Mouse (Mus musculus): ENCODE results near the gene Gas2l1. TPM values are rescaled to one million over a fixed set of nuclear protein-coding genes. Genes with fewer than 3 reads are reported as not detected.

The Gas2l1 gene
- 23.0 and 24.8 TPM in 2 replicates for polyA plus RNA-seq (2014; fragmentation: Nextera tagmentation; extraction: Ambion mirVana)

- WGBS, result under 1% methylated on average over 29 of the region's 50 CpGs
- Histone ChIP-seq H3K36me3 (ENCODE audit: control insufficient read depth, insufficient read depth, low read length) (peaks cover 13% of the 10 kb centered on the region), H3K4me3 (ENCODE audit: low read depth, low read length) (peak within 1 kb of the TSS; percentile 48), H3K4me2 (replicated peaks; ENCODE audit: low read depth, low read length) (peak within 1 kb of the TSS; percentile 57), H3K9me3 (ENCODE audit: control insufficient read depth, low read length) (no peaks in the 10 kb centered on the region), H3K27ac (ENCODE audit: low read depth, low read length) (no peak within 1 kb of the TSS), H3K4me1 (replicated peaks; ENCODE audit: control insufficient read depth, insufficient read depth, low read length) (peaks cover 19% of the 10 kb centered on the region), H3K27me3 (ENCODE audit: control insufficient read depth, insufficient read depth, low read length) (peaks cover 40% of the 10 kb centered on the region), H3K9ac (ENCODE audit: low read depth, low read length) (peak within 1 kb of the TSS; percentile 59)
- peak; percentile 82 for ATAC-seq (ENCODE audit: low FRiP score)
- peak; percentile 93 for DNase-seq (ENCODE audit: low spot score)
Measured at GRCm38 (mm10) chr11:5065056-5065821, at the start of gene Gas2l1. Gene Gas2l1 (minus strand): TSS chr11:5065327.

GRCm38 (mm10) chr11:5113645-5114044 is 48.5 kb upstream of the Gas2l1 start:
- 85% methylated on average over 7 of the region's 7 CpGs for WGBS
- no peak for DNase-seq (ENCODE audit: low spot score)
- no peak for ATAC-seq (ENCODE audit: low FRiP score)

GRCm38 (mm10) chr11:5109441-5109840 is 44.3 kb upstream of the Gas2l1 start:
- Histone ChIP-seq H3K4me1 (replicated peaks; ENCODE audit: control insufficient read depth, insufficient read depth, low read length) (no peaks in the 10 kb centered on the region), H3K27me3 (ENCODE audit: control insufficient read depth, insufficient read depth, low read length) (no peaks in the 10 kb centered on the region), H3K4me2 (replicated peaks; ENCODE audit: low read depth, low read length) (no peak overlapping the region), H3K9me3 (ENCODE audit: control insufficient read depth, low read length) (no peaks in the 10 kb centered on the region), H3K9ac (ENCODE audit: low read depth, low read length) (no peak overlapping the region), H3K4me3 (ENCODE audit: low read depth, low read length) (no peak overlapping the region), H3K27ac (ENCODE audit: low read depth, low read length) (no peak overlapping the region), H3K36me3 (ENCODE audit: control insufficient read depth, insufficient read depth, low read length) (no peaks in the 10 kb centered on the region)
- ATAC-seq (ENCODE audit: low FRiP score) (no peak), DNase-seq (ENCODE audit: low spot score) (no peak)
- WGBS, result 83% methylated on average over 8 of the region's 8 CpGs

More at GRCm38 (mm10) chr11:5113645-5114044, 48.5 kb upstream of the Gas2l1 start:
- Histone ChIP-seq H3K4me2 (replicated peaks; ENCODE audit: low read depth, low read length) (no peak overlapping the region), H3K9ac (ENCODE audit: low read depth, low read length) (no peak overlapping the region), H3K9me3 (ENCODE audit: control insufficient read depth, low read length) (no peaks in the 10 kb centered on the region), H3K4me1 (replicated peaks; ENCODE audit: control insufficient read depth, insufficient read depth, low read length) (no peaks in the 10 kb centered on the region), H3K27ac (ENCODE audit: low read depth, low read length) (no peak overlapping the region), H3K36me3 (ENCODE audit: control insufficient read depth, insufficient read depth, low read length) (no peaks in the 10 kb centered on the region), H3K27me3 (ENCODE audit: control insufficient read depth, insufficient read depth, low read length) (no peaks in the 10 kb centered on the region), H3K4me3 (ENCODE audit: low read depth, low read length) (no peak overlapping the region)

DNA sequence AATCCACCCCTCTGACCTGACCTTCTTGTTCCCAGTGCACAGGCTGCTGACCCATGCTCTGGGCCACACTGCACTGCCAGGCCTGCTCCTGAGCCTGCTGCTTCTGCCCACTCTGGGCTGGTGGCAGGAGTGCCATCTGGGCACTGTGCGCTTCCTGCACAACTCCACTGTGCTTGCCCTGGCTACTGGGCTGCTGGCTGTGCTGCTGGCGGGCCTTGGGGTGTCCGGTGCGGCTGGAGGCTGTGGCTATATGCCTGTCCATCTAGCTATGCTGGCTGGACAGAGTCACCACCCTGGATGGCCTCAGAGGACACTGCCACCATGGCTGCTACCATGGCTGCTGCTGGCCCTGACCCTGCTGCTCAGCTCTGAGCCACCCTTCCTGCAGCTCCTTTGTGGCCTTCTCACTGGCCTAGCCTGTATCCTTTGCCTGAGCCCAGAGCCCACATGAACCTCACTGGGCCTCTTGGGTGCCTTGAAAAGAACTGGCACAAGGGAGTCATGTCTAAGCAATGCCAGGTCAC is 38.9 kb upstream of the Gas2l1 start:
- H3K9ac ChIP-seq (ENCODE audit: low read depth, low read length), result no peak overlapping the region
- no peak for DNase-seq (ENCODE audit: low spot score)
- ATAC-seq (ENCODE audit: low FRiP score), result no peak
- no peak overlapping the region for H3K4me3 ChIP-seq (ENCODE audit: low read depth, low read length)
- no peaks in the 10 kb centered on the region for H3K36me3 ChIP-seq (ENCODE audit: control insufficient read depth, insufficient read depth, low read length)
- H3K9me3 ChIP-seq (ENCODE audit: control insufficient read depth, low read length), result no peaks in the 10 kb centered on the region
- H3K27ac ChIP-seq (ENCODE audit: low read depth, low read length), result no peak overlapping the region
- no peaks in the 10 kb centered on the region; the same call in 1 of the 2 replicates for H3K4me1 ChIP-seq (replicated peaks; ENCODE audit: control insufficient read depth, insufficient read depth, low read length)
- H3K27me3 ChIP-seq (ENCODE audit: control insufficient read depth, insufficient read depth, low read length), result no peaks in the 10 kb centered on the region
- 94% methylated on average over 4 of the region's 4 CpGs for WGBS
- no peak overlapping the region for H3K4me2 ChIP-seq (replicated peaks; ENCODE audit: low read depth, low read length)

- Histone ChIP-seq H3K9me3 (ENCODE audit: control insufficient read depth, low read length) (no peaks in the 10 kb centered on the region), H3K36me3 (ENCODE audit: control insufficient read depth, insufficient read depth, low read length) (no peaks in the 10 kb centered on the region), H3K4me2 (replicated peaks; ENCODE audit: low read depth, low read length) (no peak overlapping the region), H3K4me3 (ENCODE audit: low read depth, low read length) (no peak overlapping the region), H3K9ac (ENCODE audit: low read depth, low read length) (no peak overlapping the region), H3K27me3 (ENCODE audit: control insufficient read depth, insufficient read depth, low read length) (no peaks in the 10 kb centered on the region), H3K4me1 (replicated peaks; ENCODE audit: control insufficient read depth, insufficient read depth, low read length) (no peaks in the 10 kb centered on the region; the same call in none of the 2 replicates), H3K27ac (ENCODE audit: low read depth, low read length) (no peak overlapping the region)
- WGBS, result 86% methylated on average over 7 of the region's 7 CpGs
- DNase-seq (ENCODE audit: low spot score) (no peak), ATAC-seq (ENCODE audit: low FRiP score) (no peak)
Measured at GRCm38 (mm10) chr11:5102384-5102783, 37.3 kb upstream of the Gas2l1 start.

- H3K4me2 ChIP-seq (replicated peaks; ENCODE audit: low read depth, low read length), result no peak overlapping the region
- H3K36me3 ChIP-seq (ENCODE audit: control insufficient read depth, insufficient read depth, low read length), result no peaks in the 10 kb centered on the region
- WGBS, result 87% methylated on average over 6 of the region's 6 CpGs
- H3K4me1 ChIP-seq (replicated peaks; ENCODE audit: control insufficient read depth, insufficient read depth, low read length), result no peaks in the 10 kb centered on the region; the same call in none of the 2 replicates
- H3K4me3 ChIP-seq (ENCODE audit: low read depth, low read length), result no peak overlapping the region
- H3K27me3 ChIP-seq (ENCODE audit: control insufficient read depth, insufficient read depth, low read length), result no peaks in the 10 kb centered on the region
- no peak for ATAC-seq (ENCODE audit: low FRiP score)
- no peak overlapping the region for H3K9ac ChIP-seq (ENCODE audit: low read depth, low read length)
- no peak overlapping the region for H3K27ac ChIP-seq (ENCODE audit: low read depth, low read length)
- no peak for DNase-seq (ENCODE audit: low spot score)
- no peaks in the 10 kb centered on the region for H3K9me3 ChIP-seq (ENCODE audit: control insufficient read depth, low read length)
Measured at GRCm38 (mm10) chr11:5101641-5102040, 36.5 kb upstream of the Gas2l1 start.

DNA sequence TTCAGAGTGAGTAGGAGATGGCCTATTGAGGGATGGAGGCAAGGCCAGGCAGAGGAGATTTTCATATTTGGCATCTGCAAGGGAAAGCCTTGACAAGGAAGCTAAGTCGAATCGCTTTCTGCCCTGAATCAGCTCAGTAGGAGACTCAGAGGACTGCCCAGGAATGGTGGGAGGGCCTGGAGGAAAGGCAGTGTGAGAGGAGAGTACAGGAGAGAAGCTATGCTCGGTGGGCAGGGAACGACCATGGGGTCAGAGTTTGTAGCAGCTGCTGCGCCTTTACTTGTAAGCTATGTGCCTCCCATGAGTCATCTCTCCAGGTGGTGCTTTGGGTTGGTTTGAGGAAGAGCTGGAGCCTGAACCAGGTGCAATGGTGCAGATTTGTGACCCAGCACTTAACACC is 35.7 kb upstream of the Gas2l1 start:
- no peak overlapping the region for H3K9ac ChIP-seq (ENCODE audit: low read depth, low read length)
- H3K9me3 ChIP-seq (ENCODE audit: control insufficient read depth, low read length), result no peaks in the 10 kb centered on the region
- no peak overlapping the region for H3K27ac ChIP-seq (ENCODE audit: low read depth, low read length)
- no peak overlapping the region for H3K4me3 ChIP-seq (ENCODE audit: low read depth, low read length)
- DNase-seq (ENCODE audit: low spot score), result no peak
- H3K27me3 ChIP-seq (ENCODE audit: control insufficient read depth, insufficient read depth, low read length), result no peaks in the 10 kb centered on the region
- no peaks in the 10 kb centered on the region for H3K36me3 ChIP-seq (ENCODE audit: control insufficient read depth, insufficient read depth, low read length)
- H3K4me1 ChIP-seq (replicated peaks; ENCODE audit: control insufficient read depth, insufficient read depth, low read length), result no peaks in the 10 kb centered on the region; the same call in none of the 2 replicates
- H3K4me2 ChIP-seq (replicated peaks; ENCODE audit: low read depth, low read length), result peak overlapping the region; percentile 67
- 47% methylated on average over 5 of the region's 5 CpGs for WGBS
- no peak for ATAC-seq (ENCODE audit: low FRiP score)

DNA sequence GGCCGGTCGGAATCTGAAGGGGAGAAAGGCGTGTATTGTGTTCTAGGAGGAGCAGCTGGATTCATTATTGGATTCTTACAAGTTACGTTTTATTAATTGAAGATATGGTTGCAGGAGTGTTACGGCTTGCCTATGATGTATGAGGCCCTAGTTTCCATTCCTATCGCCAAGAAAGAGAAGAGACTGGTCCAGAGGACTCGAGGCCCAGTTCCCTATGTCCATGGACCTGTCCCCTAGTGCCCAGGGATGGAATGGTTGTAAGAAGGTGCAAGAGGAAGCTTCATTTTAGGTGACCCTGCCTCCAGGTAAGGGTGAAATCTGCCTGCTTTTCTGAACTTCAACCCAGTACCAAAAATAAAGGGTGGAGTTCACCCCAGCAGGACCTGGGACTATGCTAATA is 35.2 kb upstream of the Gas2l1 start:
- no peaks in the 10 kb centered on the region for H3K9me3 ChIP-seq (ENCODE audit: control insufficient read depth, low read length)
- H3K4me3 ChIP-seq (ENCODE audit: low read depth, low read length), result peak overlapping the region; percentile 68
- H3K27ac ChIP-seq (ENCODE audit: low read depth, low read length), result no peak overlapping the region; the same call in 1 of the 2 replicates
- no peaks in the 10 kb centered on the region for H3K27me3 ChIP-seq (ENCODE audit: control insufficient read depth, insufficient read depth, low read length)
- H3K9ac ChIP-seq (ENCODE audit: low read depth, low read length), result peak overlapping the region; percentile 92
- ATAC-seq (ENCODE audit: low FRiP score), result peak; percentile 22; the same call in 1 of the 2 replicates
- H3K36me3 ChIP-seq (ENCODE audit: control insufficient read depth, insufficient read depth, low read length), result no peaks in the 10 kb centered on the region
- WGBS, result 4% methylated on average over 7 of the region's 7 CpGs
- peak overlapping the region; percentile 67 for H3K4me2 ChIP-seq (replicated peaks; ENCODE audit: low read depth, low read length)
- DNase-seq (ENCODE audit: low spot score), result no peak
- no peaks in the 10 kb centered on the region; the same call in none of the 2 replicates for H3K4me1 ChIP-seq (replicated peaks; ENCODE audit: control insufficient read depth, insufficient read depth, low read length)
